Comparison of ENCODE assay signal across 9 mouse cellular contexts in the genomic region with DNA sequence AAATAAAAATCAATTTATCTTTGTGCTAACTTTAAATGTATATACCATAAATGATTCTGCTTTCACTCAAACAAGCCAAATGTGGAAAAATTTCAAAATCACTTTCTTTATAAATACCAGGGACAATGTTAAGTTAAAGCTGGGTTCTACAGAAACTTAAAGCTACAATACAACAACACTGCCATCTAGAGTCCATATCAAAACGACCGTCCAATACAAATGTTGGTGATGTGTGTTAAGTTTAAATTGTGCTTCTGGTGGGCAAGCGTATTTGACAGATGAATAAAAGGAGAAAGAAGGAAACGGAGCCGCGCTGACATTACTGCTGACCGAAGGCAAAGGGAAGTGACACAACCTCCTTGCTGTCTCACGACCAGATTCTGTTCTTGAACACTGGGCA. TPM values are rescaled to one million over a fixed set of nuclear protein-coding genes. Genes with fewer than 3 reads are reported as not detected.
DNase-seq lines count a peak whose midpoint lies in the region; ATAC-seq lines count a peak whose summit lies in the region.
"Had no signal": no experiment of that assay in that cellular context is flagged by ENCODE, and none has a peak within 500 bp of the region (broad histone marks: within the 10 kb centered on the region; RNA-seq: fewer than 3 reads in every experiment).

No protein-coding gene starts in this region.

- no peak for ATAC-seq in CD4-positive, CD25-positive, alpha-beta regulatory T cell, adult 4 months

- peak; percentile 23 for DNase-seq in CD4-positive, CD25-positive, alpha-beta regulatory T cell, adult 2 months (ENCODE audit: low read depth, low spot score)
- DNase-seq in kidney, adult 9 months = peak; percentile 4
- DNase-seq in kidney, postnatal 4 days = no peak
- peak; percentile 15 for DNase-seq in MEL-GATA-1-ER (ENCODE audit: extremely low read depth, low read depth)
- peak; percentile 24 for DNase-seq in hindlimb bud, embryonic 11.5 days (ENCODE audit: extremely low spot score, low read depth, low spot score)
- no peak for DNase-seq in thymus, adult 18-20 months
- no peak for DNase-seq in gastrocnemius, postnatal 4 days (ENCODE audit: low spot score in 2 of 2)
- DNase-seq: thymus, postnatal 4 days had no signal

RNA-seq across cellular contexts. Expression of a gene that starts 38.4 kb away (rescaled TPM):
- polyA plus RNA-seq in CD4-positive, CD25-positive, alpha-beta regulatory T cell, adult 4 months (2017; shearing (Covaris generic)) = 10 to 100 TPM; 54.7 to 58.5 TPM
- total RNA-seq in gastrocnemius, postnatal 4 days (2021) = 10 to 100 TPM; 13.3 to 15.1 TPM

Comparison
In these comparisons a context has a peak if more than half of its experiments do, and no peak if none do; other contexts are left out.
1. DNase-seq: peak in CD4-positive, CD25-positive, alpha-beta regulatory T cell, adult 2 months (single experiment), kidney, adult 9 months (single experiment), MEL-GATA-1-ER (single experiment) and hindlimb bud, embryonic 11.5 days (single experiment); none in kidney, postnatal 4 days (0 of 2), thymus, adult 18-20 months (0 of 2) and gastrocnemius, postnatal 4 days (0 of 2).